Mouse (Mus musculus): ENCODE results near the gene Gpr34. TPM values are rescaled to one million over a fixed set of nuclear protein-coding genes. Genes with fewer than 3 reads are reported as not detected.

Gpr34 gene
- polyA plus RNA-seq (2015; fragmentation: Nextera tagmentation; extraction: Ambion mirVana) = 2.4 TPM in 2 replicates

- Histone ChIP-seq H3K9me3 (replicated peaks; ENCODE audit: control insufficient read depth, low read length) (no peaks in the 10 kb centered on the region), H3K4me1 (ENCODE audit: control insufficient read depth, insufficient read depth, low read length) (no peaks in the 10 kb centered on the region), H3K27me3 (ENCODE audit: control insufficient read depth, insufficient read depth, low read length) (no peaks in the 10 kb centered on the region; the same call in 1 of the 2 replicates), H3K4me2 (ENCODE audit: low read depth, low read length) (no peak within 1 kb of the TSS), H3K36me3 (ENCODE audit: control insufficient read depth, insufficient read depth, low read length) (no peaks in the 10 kb centered on the region), H3K9ac (ENCODE audit: low read length) (no peak within 1 kb of the TSS), H3K4me3 (replicated peaks; ENCODE audit: low read length) (no peak within 1 kb of the TSS), H3K27ac (ENCODE audit: low read length) (no peak within 1 kb of the TSS)
- no peak for ATAC-seq (ENCODE audit: insufficient read depth, low FRiP score)
- WGBS = 62% methylated on average over 5 of the region's 5 CpGs
Observed at GRCm38 (mm10) chrX:13631599-13632283, at the start of gene Gpr34. Gene Gpr34 (plus strand): TSS chrX:13632089.

- H3K4me1 ChIP-seq (ENCODE audit: control insufficient read depth, insufficient read depth, low read length) = no peaks in the 10 kb centered on the region
- no peak overlapping the region for H3K9ac ChIP-seq (ENCODE audit: low read length)
- no peak overlapping the region for H3K4me2 ChIP-seq (ENCODE audit: low read depth, low read length)
- no peaks in the 10 kb centered on the region for H3K9me3 ChIP-seq (replicated peaks; ENCODE audit: control insufficient read depth, low read length)
- 82% methylated on average over 2 of the region's 2 CpGs for WGBS
- H3K27ac ChIP-seq (ENCODE audit: low read length) = no peak overlapping the region
- no peak for ATAC-seq (ENCODE audit: insufficient read depth, low FRiP score)
- no peak overlapping the region for H3K4me3 ChIP-seq (replicated peaks; ENCODE audit: low read length)
- H3K27me3 ChIP-seq (ENCODE audit: control insufficient read depth, insufficient read depth, low read length) = no peaks in the 10 kb centered on the region
- H3K36me3 ChIP-seq (ENCODE audit: control insufficient read depth, insufficient read depth, low read length) = no peaks in the 10 kb centered on the region
Observed at GRCm38 (mm10) chrX:13599373-13599772, 32.5 kb upstream of the Gpr34 start.

- Histone ChIP-seq H3K9ac (ENCODE audit: low read length) (no peak overlapping the region), H3K36me3 (ENCODE audit: control insufficient read depth, insufficient read depth, low read length) (no peaks in the 10 kb centered on the region), H3K4me1 (ENCODE audit: control insufficient read depth, insufficient read depth, low read length) (no peaks in the 10 kb centered on the region), H3K27ac (ENCODE audit: low read length) (no peak overlapping the region), H3K9me3 (replicated peaks; ENCODE audit: control insufficient read depth, low read length) (no peaks in the 10 kb centered on the region), H3K27me3 (ENCODE audit: control insufficient read depth, insufficient read depth, low read length) (no peaks in the 10 kb centered on the region), H3K4me2 (ENCODE audit: low read depth, low read length) (no peak overlapping the region), H3K4me3 (replicated peaks; ENCODE audit: low read length) (no peak overlapping the region)
- ATAC-seq (ENCODE audit: insufficient read depth, low FRiP score) = no peak
- WGBS = 48% methylated on average over 1 of the region's 1 CpGs
Observed at GRCm38 (mm10) chrX:13599966-13600365, 31.9 kb upstream of the Gpr34 start.

- H3K36me3 ChIP-seq (ENCODE audit: control insufficient read depth, insufficient read depth, low read length) = no peaks in the 10 kb centered on the region
- 63% methylated on average over 3 of the region's 3 CpGs for WGBS
- no peak for ATAC-seq (ENCODE audit: insufficient read depth, low FRiP score)
Observed at GRCm38 (mm10) chrX:13606741-13607140, 25.1 kb upstream of the Gpr34 start.

GRCm38 (mm10) chrX:13607752-13608151, 24.1 kb upstream of the Gpr34 start:
- Histone ChIP-seq H3K27ac (ENCODE audit: low read length) (no peak overlapping the region), H3K36me3 (ENCODE audit: control insufficient read depth, insufficient read depth, low read length) (no peaks in the 10 kb centered on the region), H3K4me1 (ENCODE audit: control insufficient read depth, insufficient read depth, low read length) (no peaks in the 10 kb centered on the region), H3K9me3 (replicated peaks; ENCODE audit: control insufficient read depth, low read length) (no peaks in the 10 kb centered on the region), H3K4me3 (replicated peaks; ENCODE audit: low read length) (no peak overlapping the region), H3K9ac (ENCODE audit: low read length) (no peak overlapping the region), H3K27me3 (ENCODE audit: control insufficient read depth, insufficient read depth, low read length) (peaks cover 3% of the 10 kb centered on the region; the same call in 1 of the 2 replicates), H3K4me2 (ENCODE audit: low read depth, low read length) (no peak overlapping the region)
- 32% methylated on average over 3 of the region's 3 CpGs for WGBS
- no peak for ATAC-seq (ENCODE audit: insufficient read depth, low FRiP score)

More at GRCm38 (mm10) chrX:13606741-13607140, 25.1 kb upstream of the Gpr34 start:
- H3K9ac ChIP-seq (ENCODE audit: low read length) = no peak overlapping the region
- no peak overlapping the region for H3K4me3 ChIP-seq (replicated peaks; ENCODE audit: low read length)
- H3K4me1 ChIP-seq (ENCODE audit: control insufficient read depth, insufficient read depth, low read length) = no peaks in the 10 kb centered on the region
- H3K27me3 ChIP-seq (ENCODE audit: control insufficient read depth, insufficient read depth, low read length) = peaks cover 3% of the 10 kb centered on the region; the same call in 1 of the 2 replicates
- H3K9me3 ChIP-seq (replicated peaks; ENCODE audit: control insufficient read depth, low read length) = no peaks in the 10 kb centered on the region
- H3K4me2 ChIP-seq (ENCODE audit: low read depth, low read length) = no peak overlapping the region
- no peak overlapping the region for H3K27ac ChIP-seq (ENCODE audit: low read length)

- H3K4me2 ChIP-seq (ENCODE audit: low read depth, low read length) = no peak overlapping the region
- no peak for ATAC-seq (ENCODE audit: insufficient read depth, low FRiP score)
- WGBS = 87% methylated on average over 5 of the region's 5 CpGs
- no peak overlapping the region for H3K9ac ChIP-seq (ENCODE audit: low read length)
- H3K27me3 ChIP-seq (ENCODE audit: control insufficient read depth, insufficient read depth, low read length) = peaks cover 5% of the 10 kb centered on the region; the same call in 1 of the 2 replicates
- no peaks in the 10 kb centered on the region for H3K9me3 ChIP-seq (replicated peaks; ENCODE audit: control insufficient read depth, low read length)
- H3K4me1 ChIP-seq (ENCODE audit: control insufficient read depth, insufficient read depth, low read length) = no peaks in the 10 kb centered on the region
- H3K27ac ChIP-seq (ENCODE audit: low read length) = no peak overlapping the region
- H3K36me3 ChIP-seq (ENCODE audit: control insufficient read depth, insufficient read depth, low read length) = no peaks in the 10 kb centered on the region
- H3K4me3 ChIP-seq (replicated peaks; ENCODE audit: low read length) = no peak overlapping the region
Observed at GRCm38 (mm10) chrX:13611114-13611513, 20.8 kb upstream of the Gpr34 start.

GRCm38 (mm10) chrX:13612115-13612514, 19.8 kb upstream of the Gpr34 start:
- Histone ChIP-seq H3K9me3 (replicated peaks; ENCODE audit: control insufficient read depth, low read length) (no peaks in the 10 kb centered on the region), H3K4me3 (replicated peaks; ENCODE audit: low read length) (no peak overlapping the region), H3K36me3 (ENCODE audit: control insufficient read depth, insufficient read depth, low read length) (no peaks in the 10 kb centered on the region), H3K4me2 (ENCODE audit: low read depth, low read length) (no peak overlapping the region), H3K27ac (ENCODE audit: low read length) (no peak overlapping the region), H3K4me1 (ENCODE audit: control insufficient read depth, insufficient read depth, low read length) (no peaks in the 10 kb centered on the region), H3K9ac (ENCODE audit: low read length) (no peak overlapping the region), H3K27me3 (ENCODE audit: control insufficient read depth, insufficient read depth, low read length) (peaks cover 5% of the 10 kb centered on the region; the same call in 1 of the 2 replicates)
- 54% methylated on average over 2 of the region's 2 CpGs for WGBS
- no peak for ATAC-seq (ENCODE audit: insufficient read depth, low FRiP score)

GRCm38 (mm10) chrX:13616726-13617125, 15.2 kb upstream of the Gpr34 start:
- Histone ChIP-seq H3K4me3 (replicated peaks; ENCODE audit: low read length) (no peak overlapping the region), H3K27me3 (ENCODE audit: control insufficient read depth, insufficient read depth, low read length) (peaks cover 8% of the 10 kb centered on the region; the same call in 1 of the 2 replicates), H3K36me3 (ENCODE audit: control insufficient read depth, insufficient read depth, low read length) (no peaks in the 10 kb centered on the region), H3K4me2 (ENCODE audit: low read depth, low read length) (no peak overlapping the region), H3K9me3 (replicated peaks; ENCODE audit: control insufficient read depth, low read length) (no peaks in the 10 kb centered on the region), H3K9ac (ENCODE audit: low read length) (no peak overlapping the region), H3K4me1 (ENCODE audit: control insufficient read depth, insufficient read depth, low read length) (no peaks in the 10 kb centered on the region), H3K27ac (ENCODE audit: low read length) (no peak overlapping the region)
- no peak for ATAC-seq (ENCODE audit: insufficient read depth, low FRiP score)
- WGBS = 63% methylated on average over 1 of the region's 1 CpGs

GRCm38 (mm10) chrX:13617294-13617693, 14.6 kb upstream of the Gpr34 start:
- WGBS = 86% methylated on average over 1 of the region's 1 CpGs
- no peak overlapping the region for H3K27ac ChIP-seq (ENCODE audit: low read length)
- ATAC-seq (ENCODE audit: insufficient read depth, low FRiP score) = no peak

More at GRCm38 (mm10) chrX:13617294-13617693, 14.6 kb upstream of the Gpr34 start:
- no peak overlapping the region for H3K9ac ChIP-seq (ENCODE audit: low read length)
- no peak overlapping the region for H3K4me3 ChIP-seq (replicated peaks; ENCODE audit: low read length)
- no peaks in the 10 kb centered on the region for H3K9me3 ChIP-seq (replicated peaks; ENCODE audit: control insufficient read depth, low read length)
- H3K4me2 ChIP-seq (ENCODE audit: low read depth, low read length) = no peak overlapping the region
- H3K4me1 ChIP-seq (ENCODE audit: control insufficient read depth, insufficient read depth, low read length) = no peaks in the 10 kb centered on the region
- peaks cover 8% of the 10 kb centered on the region; the same call in 1 of the 2 replicates for H3K27me3 ChIP-seq (ENCODE audit: control insufficient read depth, insufficient read depth, low read length)
- no peaks in the 10 kb centered on the region for H3K36me3 ChIP-seq (ENCODE audit: control insufficient read depth, insufficient read depth, low read length)
